Mouse (Mus musculus) heart, postnatal 0 days (tissue): Measurements from ENCODE around the gene Fem1b.

ENCODE experiments used
- CTCF ChIP-seq: IDR thresholded peaks from 2 replicates; pipeline ENCODE4 v1.5.1; 2016; ENCODE audit warnings: antibody characterized with exemption, control low read depth, low read depth
- EP300 ChIP-seq: IDR thresholded peaks from 2 replicates; pipeline ENCODE4 v1.6.1; 2016; ENCODE audit warnings: antibody characterized with exemption, low read depth

- peak; percentile 78 for TF ChIP-seq CTCF
- TF ChIP-seq EP300: no peak
Observed at GRCm38 (mm10) chr9:62777461-62777860, 34.3 kb downstream of the Fem1b start.
